Mouse (Mus musculus) B cell, adult (primary cell): ENCODE measurements around the gene Gm20449. TPM values are rescaled to one million over a fixed set of nuclear protein-coding genes. Genes with fewer than 3 reads are reported as not detected.

ENCODE experiments used
- total RNA-seq: library from RNA; stranded (reverse); gene quantifications from 4 replicates; pipeline ENCODE4 v1.2.4, GENCODE M21; 2023; ENCODE audit not compliant: inconsistent age

Gene Gm20449
- total RNA-seq, result 0.12 to 0.51 TPM (median 0.36 TPM) in 4 replicates

GRCm38 (mm10) chr7:41499389-41500049, at the start of gene Gm20449, which contains the start of gene AW146154:
Gene Gm20449 (minus strand): TSS chr7:41499417.
Gene AW146154 (minus strand): TSS chr7:41499890.

GRCm38 (mm10) chr7:41448596-41448995, 50.6 kb downstream of the Gm20449 start, which contains the start of gene Vmn2r57:
Gene Vmn2r57 (minus strand): TSS chr7:41448696.

GRCm38 (mm10) chr7:41393048-41393971, 105.9 kb downstream of the Gm20449 start, which contains the start of gene AI987944:
Gene AI987944 (minus strand): TSS chr7:41393379.

Other genes starting within 250 kb of the Gm20449 start
- 15.1 to 19.2 TPM (median 16.9 TPM) in 4 replicates for gene AI987944, start 106.0 kb downstream of the Gm20449 start, total RNA-seq
- gene Vmn2r57, start 50.7 kb downstream of the Gm20449 start, total RNA-seq, result 0.16 to 0.24 TPM (median 0.22 TPM) in 4 replicates
- gene AW146154, start 473 bp upstream of the Gm20449 start, total RNA-seq, result 7.0 to 11.1 TPM (median 8.5 TPM) in 4 replicates
- gene Gm6871, start 74.2 kb upstream of the Gm20449 start, total RNA-seq, result not detected in 4 replicates
- 32.8 to 38.8 TPM (median 36.7 TPM) in 4 replicates for gene 2610021A01Rik, start 99.8 kb upstream of the Gm20449 start, total RNA-seq
- gene Zfp788, start 133.8 kb upstream of the Gm20449 start, total RNA-seq, result 14.4 to 16.2 TPM (median 14.9 TPM) in 4 replicates